ENCODE assay signal across 11 mouse cellular contexts in genomic region chr7:83852381-83853380, GRCm38 (mm10). TPM values are rescaled to one million over a fixed set of nuclear protein-coding genes. Genes with fewer than 3 reads are reported as not detected.
DNase-seq lines count a peak whose midpoint lies in the region; ATAC-seq and TF ChIP-seq lines count a peak whose summit lies in the region.
"Had no signal": no experiment of that assay in that cellular context is flagged by ENCODE, and none has a peak within 500 bp of the region (broad histone marks: within the 10 kb centered on the region; RNA-seq: fewer than 3 reads in every experiment).

No protein-coding gene starts in this region.

- intact Hi-C loops in left cerebral cortex, postnatal 25 days (cut with DNase I), result no loop called here

- no peak overlapping the region for H3K4me3 ChIP-seq in hindbrain, embryonic 10.5 days
- no peak overlapping the region for H3K4me3 ChIP-seq in hindbrain, embryonic 14.5 days (replicated peaks; ENCODE audit: low read length)
- no peak overlapping the region for H3K4me3 ChIP-seq in midbrain, embryonic 14.5 days (replicated peaks; ENCODE audit: low read depth, low read length)
- H3K4me3 ChIP-seq in layer of hippocampus, adult 2 months, result no peak overlapping the region
- H3K4me3 ChIP-seq: gastrocnemius, adult 2 months had no signal

- no peak overlapping the region for H3K9ac ChIP-seq in hindbrain, embryonic 14.5 days
- H3K9ac ChIP-seq in midbrain, embryonic 14.5 days (replicated peaks; ENCODE audit: low read length), result no peak overlapping the region

- H3K4me1 ChIP-seq in hindbrain, embryonic 10.5 days (replicated peaks), result peaks cover 11% of the 10 kb centered on the region
- H3K4me1 ChIP-seq in hindbrain, embryonic 14.5 days (replicated peaks; ENCODE audit: control insufficient read depth, insufficient read depth, low read length), result no peaks in the 10 kb centered on the region
- 0 out of 2 replicates have a peak, but pooled peaks cover 3% of the 10 kb centered on the region for H3K4me1 ChIP-seq in midbrain, embryonic 14.5 days (ENCODE audit: control insufficient read depth, insufficient read depth, low read length)

- H3K27me3 ChIP-seq in hindbrain, embryonic 10.5 days (ENCODE audit: insufficient read depth, poor library complexity, severe bottlenecking), result no peaks in the 10 kb centered on the region
- no peaks in the 10 kb centered on the region for H3K27me3 ChIP-seq in hindbrain, embryonic 14.5 days (ENCODE audit: control insufficient read depth, insufficient read depth, low read length)
- no peaks in the 10 kb centered on the region for H3K27me3 ChIP-seq in midbrain, embryonic 14.5 days (ENCODE audit: control insufficient read depth, insufficient read depth, low read length)

- no peak for TF ChIP-seq CTCF in layer of hippocampus, adult 2 months (conservative IDR thresholded peaks at IDR 0.05)

- ATAC-seq in hindbrain, embryonic 14.5 days (ENCODE audit: low FRiP score), result no peak
- ATAC-seq in midbrain, embryonic 14.5 days (ENCODE audit: low FRiP score, low TSS enrichment), result no peak

- no peak for DNase-seq in hindbrain, embryonic 10.5 days (ENCODE audit: low spot score)
- no peak for DNase-seq in hindbrain, embryonic 14.5 days (ENCODE audit: low spot score)
- DNase-seq in 3134 (ENCODE audit: extremely low read depth, insufficient read length, low spot score) (peak; percentile 61), ZHBTc4 (ENCODE audit: low read depth, low spot score) (peak; percentile 13)
- DNase-seq in midbrain, embryonic 14.5 days, result peak; percentile 11
- no peak for DNase-seq in layer of hippocampus, adult 2 months (ENCODE audit: low spot score in 2 of 2)
- DNase-seq in left cerebral cortex, postnatal 25 days (ENCODE audit: low spot score in 2 of 2), result no peak
- DNase-seq in lung, postnatal 14 days, result no peak
- DNase-seq: cerebellum, adult 9-10 months; gastrocnemius, adult 2 months; kidney, adult 8-10 months had no signal

- H3K27ac ChIP-seq in hindbrain, embryonic 10.5 days, result peak overlapping the region; percentile 56; the same call in 1 of the 2 replicates
- no peak overlapping the region for H3K27ac ChIP-seq in hindbrain, embryonic 14.5 days
- no peak overlapping the region for H3K27ac ChIP-seq in midbrain, embryonic 14.5 days (replicated peaks; ENCODE audit: low read depth, low read length)
- no peak overlapping the region for H3K27ac ChIP-seq in layer of hippocampus, adult 2 months
- H3K27ac ChIP-seq: gastrocnemius, adult 2 months had no signal

- no peaks in the 10 kb centered on the region for H3K36me3 ChIP-seq in hindbrain, embryonic 10.5 days
- H3K36me3 ChIP-seq in hindbrain, embryonic 14.5 days (replicated peaks; ENCODE audit: control insufficient read depth, insufficient read depth), result no peaks in the 10 kb centered on the region
- no peaks in the 10 kb centered on the region for H3K36me3 ChIP-seq in midbrain, embryonic 14.5 days (ENCODE audit: control insufficient read depth, insufficient read depth, low read length)

- H3K9me3 ChIP-seq in hindbrain, embryonic 10.5 days, result no peaks in the 10 kb centered on the region
- no peaks in the 10 kb centered on the region for H3K9me3 ChIP-seq in hindbrain, embryonic 14.5 days (ENCODE audit: control insufficient read depth, low read length)
- no peaks in the 10 kb centered on the region for H3K9me3 ChIP-seq in midbrain, embryonic 14.5 days (ENCODE audit: control insufficient read depth, low read length)

- WGBS in hindbrain, embryonic 10.5 days, result 41% methylated on average over 5 of the region's 5 CpGs
- 53% methylated on average over 5 of the region's 5 CpGs for WGBS in hindbrain, embryonic 14.5 days
- WGBS in midbrain, embryonic 14.5 days, result 35% methylated on average over 5 of the region's 5 CpGs

- H3K4me2 ChIP-seq in hindbrain, embryonic 14.5 days (replicated peaks), result no peak overlapping the region
- H3K4me2 ChIP-seq in midbrain, embryonic 14.5 days (ENCODE audit: low read length), result no peak overlapping the region

RNA-seq across cellular contexts. Expression of gene Tlnrd1, which starts 31.4 kb away (rescaled TPM):
- polyA plus RNA-seq in hindbrain, embryonic 10.5 days (2016; fragmentation: Nextera tagmentation; extraction: Ambion mirVana), result 11.7 and 15.2 TPM in 2 replicates
- polyA plus RNA-seq in hindbrain, embryonic 14.5 days (2014; fragmentation: Nextera tagmentation; extraction: Ambion mirVana), result 13.0 and 15.4 TPM in 2 replicates
- 9.2 and 11.1 TPM in 2 replicates for polyA plus RNA-seq in midbrain, embryonic 14.5 days (2014; fragmentation: Nextera tagmentation; extraction: Ambion mirVana)
- total RNA-seq in layer of hippocampus, adult 2 months (2021), result 10 to 100 TPM; 18.1 to 20.9 TPM
- 10 to 100 TPM; 21.4 to 26.5 TPM for total RNA-seq in left cerebral cortex, postnatal 25 days (2021)

RNA-seq across cellular contexts. Expression of gene Mesd, which starts 31.6 kb away (rescaled TPM):
- 73.4 and 96.5 TPM in 2 replicates for polyA plus RNA-seq in hindbrain, embryonic 10.5 days (2016; fragmentation: Nextera tagmentation; extraction: Ambion mirVana)
- polyA plus RNA-seq in hindbrain, embryonic 14.5 days (2014; fragmentation: Nextera tagmentation; extraction: Ambion mirVana), result 55.8 and 56.1 TPM in 2 replicates
- 41.0 and 50.6 TPM in 2 replicates for polyA plus RNA-seq in midbrain, embryonic 14.5 days (2014; fragmentation: Nextera tagmentation; extraction: Ambion mirVana)
- 10 to 100 TPM; 57.4 to 62.7 TPM for total RNA-seq in layer of hippocampus, adult 2 months (2021)
- 10 to 100 TPM; 54.7 to 58.8 TPM for total RNA-seq in left cerebral cortex, postnatal 25 days (2021)

RNA-seq across cellular contexts. Expression of gene Cfap161, which starts 58.0 kb away (rescaled TPM):
- polyA plus RNA-seq in hindbrain, embryonic 10.5 days (2016; fragmentation: Nextera tagmentation; extraction: Ambion mirVana), result 0.24 and 1.5 TPM in 2 replicates
- 1.4 and 1.6 TPM in 2 replicates for polyA plus RNA-seq in hindbrain, embryonic 14.5 days (2014; fragmentation: Nextera tagmentation; extraction: Ambion mirVana)
- 0.49 and 0.55 TPM in 2 replicates for polyA plus RNA-seq in midbrain, embryonic 14.5 days (2014; fragmentation: Nextera tagmentation; extraction: Ambion mirVana)
- total RNA-seq in layer of hippocampus, adult 2 months (2021), result 1 to 10 TPM; 1.3 to 2.5 TPM
- under 1 TPM; 0.25 to 0.80 TPM for total RNA-seq in left cerebral cortex, postnatal 25 days (2021)
- total RNA-seq: gastrocnemius, adult 2 months had no signal

Comparison
In these comparisons a context has a peak if more than half of its experiments do, and no peak if none do; other contexts are left out.
1. DNase-seq: peak in 3134 (single experiment), ZHBTc4 (single experiment) and midbrain, embryonic 14.5 days (single experiment); none in hindbrain, embryonic 10.5 days (single experiment), hindbrain, embryonic 14.5 days (single experiment), layer of hippocampus, adult 2 months (0 of 2), left cerebral cortex, postnatal 25 days (0 of 2) and lung, postnatal 14 days (single experiment).